Mouse (Mus musculus): ENCODE measurements around the gene Hspb6.
A peak's percentile ranks its signal among the peaks of the same experiment; 100 is the strongest.

Hspb6 gene

DNA sequence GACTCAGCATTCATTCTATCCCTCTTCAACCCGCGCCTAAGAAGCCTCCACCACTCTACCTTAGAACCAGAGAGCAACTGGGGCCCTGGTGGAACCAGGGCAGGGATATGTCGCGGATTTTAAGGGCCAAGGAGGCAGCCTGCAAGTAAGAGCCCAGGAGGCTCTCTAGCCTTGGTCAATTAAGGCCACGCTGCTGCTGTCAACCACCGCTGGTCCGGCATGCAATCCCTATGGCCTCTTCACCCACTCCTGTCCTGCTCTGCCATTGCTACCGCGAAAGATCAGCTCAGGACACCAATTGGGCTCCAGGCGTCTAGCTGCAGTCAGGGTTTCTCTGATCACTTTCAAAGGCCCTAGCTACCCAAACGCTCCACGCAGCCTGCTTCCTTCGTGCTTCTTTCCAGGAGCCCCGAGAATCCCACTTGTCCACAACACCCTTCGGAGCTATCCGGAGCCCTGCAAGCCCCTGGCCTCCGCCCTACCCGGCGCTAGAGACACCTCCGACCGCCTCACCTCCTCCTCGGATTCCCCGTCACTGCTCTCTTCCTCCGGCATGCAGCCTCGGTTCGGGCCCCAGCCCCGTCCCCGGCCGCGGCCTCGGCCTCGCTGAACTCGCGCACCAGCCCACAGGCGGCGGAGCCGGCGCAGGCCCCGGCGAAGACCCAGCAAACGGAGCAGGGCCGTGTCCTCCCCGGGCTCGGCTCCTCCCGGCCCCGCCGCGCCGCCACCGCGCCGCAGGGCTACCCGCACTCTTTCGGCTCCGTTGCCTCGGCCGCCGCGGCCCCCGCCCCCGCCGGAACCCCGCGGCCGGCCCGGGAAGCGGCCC, 36.1 kb downstream of the Hspb6 start:
- DNase-seq (ENCODE audit: low read depth), result peak; percentile 61

DNA sequence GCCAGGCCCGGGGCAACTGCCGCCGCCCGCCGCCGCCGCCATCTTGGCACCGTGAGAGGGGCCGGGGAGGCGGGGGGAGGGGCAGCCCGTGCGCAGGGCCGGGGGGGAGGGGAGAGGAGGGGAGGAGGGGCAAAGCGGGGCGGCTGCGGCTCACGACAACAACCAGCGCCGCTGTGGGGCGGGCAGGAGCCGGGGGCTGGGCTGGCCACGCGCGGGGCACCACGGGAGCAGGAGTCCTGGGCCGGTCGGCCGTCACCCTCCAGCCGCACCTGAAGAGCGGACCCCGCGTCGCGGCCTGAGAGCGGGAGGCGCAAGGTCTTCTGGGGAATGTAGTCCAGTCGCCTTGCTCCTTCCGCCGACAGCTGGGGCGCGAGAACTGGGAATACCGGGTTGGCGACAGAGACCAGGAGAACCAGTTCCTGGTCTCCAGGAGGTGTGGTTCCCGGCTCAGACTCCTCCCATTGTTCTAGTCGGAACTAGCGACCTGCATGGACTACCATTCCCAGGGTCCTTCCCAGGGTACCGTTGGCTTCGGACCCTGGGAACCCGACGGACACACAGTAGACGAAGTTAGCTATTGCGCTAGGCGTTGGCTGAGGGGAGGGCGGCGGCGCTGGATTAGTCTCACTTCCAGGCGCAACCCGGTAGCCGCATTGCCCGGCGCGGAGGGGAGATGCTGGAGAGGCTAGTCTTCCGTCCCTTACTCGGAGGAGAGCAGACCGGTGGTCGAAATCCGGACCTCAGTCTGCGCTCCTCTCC, 36.9 kb downstream of the Hspb6 start, which contains the start of gene Kmt2b:
TSS of gene Kmt2b (minus strand) at position 51 of the 759 bp plus-strand sequence.
- peak; percentile 94 for DNase-seq (ENCODE audit: low read depth)

DNA sequence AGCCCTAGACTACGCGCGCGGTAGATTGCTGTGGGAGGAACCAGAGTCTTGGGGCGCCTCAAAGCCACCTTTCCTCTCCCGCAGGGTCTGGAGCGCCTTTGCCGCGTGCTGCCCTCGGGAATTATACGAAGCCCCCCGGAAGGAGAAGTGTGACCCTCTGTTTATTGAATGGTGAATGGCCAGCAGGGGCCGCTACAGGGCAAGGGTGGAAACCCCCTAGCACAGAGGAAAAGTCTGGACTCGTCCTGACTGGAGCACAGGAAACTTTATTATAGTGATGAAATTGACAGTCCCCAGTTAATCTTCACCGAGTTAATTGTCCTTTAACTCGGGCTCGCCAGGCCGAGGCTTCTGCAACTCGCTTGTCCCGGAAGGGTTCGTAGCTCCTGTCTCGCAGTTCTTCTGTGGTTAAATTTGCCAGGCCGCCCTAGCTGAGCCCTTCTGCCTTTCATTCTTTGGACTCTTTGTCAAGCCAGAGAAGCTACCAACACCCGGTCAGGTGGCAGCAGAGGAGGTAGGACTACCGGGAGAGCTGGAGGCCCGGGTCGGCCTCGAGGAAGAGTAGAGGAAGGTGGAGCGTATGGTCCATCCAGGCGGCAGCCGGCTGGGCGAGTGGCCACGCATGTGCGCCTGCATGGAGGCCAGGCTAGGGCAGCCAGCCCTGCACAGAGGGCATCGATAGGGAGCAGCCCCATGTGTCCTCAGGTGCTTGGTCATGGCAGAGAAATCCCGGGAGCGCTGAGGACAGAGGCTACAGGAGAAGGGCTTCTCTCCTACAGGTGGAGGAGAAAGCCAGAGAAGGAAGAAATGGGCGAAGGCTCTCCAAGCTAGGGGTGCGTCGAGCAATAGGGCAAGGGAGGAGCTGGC, 37.7 kb downstream of the Hspb6 start:
- DNase-seq (ENCODE audit: low read depth), result peak; percentile 88

DNA sequence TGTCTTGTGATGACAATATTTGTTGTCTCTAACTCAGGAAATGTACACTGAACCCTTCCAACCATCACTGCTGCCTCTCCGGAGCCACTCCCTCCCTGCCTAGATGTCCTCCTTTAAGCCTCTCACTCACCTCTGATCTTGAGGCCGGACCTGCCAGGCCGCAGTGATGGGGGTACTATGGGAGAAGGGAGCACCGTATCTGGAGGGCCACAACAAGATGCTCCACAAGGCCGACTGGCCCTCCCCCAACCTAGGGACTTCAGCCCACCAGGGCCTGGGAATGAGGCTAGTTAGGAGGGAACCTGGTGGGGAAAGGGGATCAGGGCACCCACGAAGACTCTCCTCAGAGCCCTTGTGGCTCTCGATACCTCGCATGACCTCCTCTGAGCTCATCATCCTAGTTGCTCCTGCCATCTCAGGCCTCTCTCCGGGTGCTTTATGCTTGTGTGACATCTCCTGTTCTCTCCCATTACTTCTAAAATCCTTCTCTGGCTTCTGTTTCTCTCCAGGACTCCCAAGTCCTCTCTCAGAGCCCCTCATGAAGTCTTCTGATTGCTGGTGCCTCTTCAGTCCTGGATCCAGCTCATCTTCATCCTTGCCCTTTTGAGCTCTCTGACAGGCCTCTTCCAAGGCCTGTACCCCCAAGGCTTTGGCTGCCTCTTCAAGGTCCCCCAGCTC, 39.1 kb downstream of the Hspb6 start:
- DNase-seq (ENCODE audit: low read depth), result no peak

DNA sequence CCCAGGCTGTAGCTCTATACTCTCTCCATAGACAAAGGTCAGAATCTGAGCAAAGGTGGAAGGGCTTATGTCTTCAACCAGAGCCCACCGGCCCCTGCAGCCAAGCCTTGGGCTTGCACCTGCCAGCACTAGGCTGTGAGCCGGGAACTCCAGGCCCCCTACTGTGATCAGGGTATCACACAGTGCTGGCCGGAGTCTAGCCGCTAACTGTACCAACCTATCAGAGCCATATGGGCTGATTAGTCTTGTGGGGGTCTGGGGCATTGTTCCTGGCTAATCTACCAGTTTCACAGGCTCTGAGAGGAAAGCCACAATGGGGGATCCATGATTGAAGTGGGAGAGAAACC, 39.6 kb downstream of the Hspb6 start:
- no peak for DNase-seq (ENCODE audit: low read depth)

DNA sequence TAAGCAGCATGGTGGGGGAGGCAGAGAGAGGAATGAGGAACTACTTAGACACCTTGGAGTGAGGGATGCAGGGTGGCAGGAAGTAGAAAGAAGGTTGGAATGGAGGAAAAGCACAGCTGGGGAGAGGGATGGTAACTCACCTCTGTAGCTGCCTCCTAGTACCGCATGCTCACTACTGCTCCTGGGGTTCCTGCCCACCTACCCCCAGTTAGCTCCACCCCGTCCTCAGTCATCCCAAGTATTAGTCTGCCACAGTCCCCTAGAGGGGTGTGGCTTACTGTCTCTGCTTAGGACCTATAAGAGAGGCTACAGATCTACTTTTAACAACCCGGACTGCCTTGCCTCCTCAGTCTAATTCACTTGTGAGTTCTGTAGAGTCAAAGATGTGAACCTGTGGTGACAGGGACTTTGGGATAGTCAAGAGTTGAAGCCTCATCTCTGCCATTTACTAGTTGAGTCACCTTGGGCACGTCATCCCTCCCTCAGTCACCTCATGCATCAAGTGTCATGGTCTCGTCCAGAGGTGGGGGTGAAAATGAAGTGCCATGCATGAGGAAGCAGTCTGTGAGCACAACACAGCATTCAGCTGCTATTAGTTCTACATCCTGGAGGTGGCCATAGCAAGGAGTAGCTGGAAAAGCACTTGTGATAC, 40.9 kb downstream of the Hspb6 start:
- DNase-seq (ENCODE audit: low read depth), result peak; percentile 76

DNA sequence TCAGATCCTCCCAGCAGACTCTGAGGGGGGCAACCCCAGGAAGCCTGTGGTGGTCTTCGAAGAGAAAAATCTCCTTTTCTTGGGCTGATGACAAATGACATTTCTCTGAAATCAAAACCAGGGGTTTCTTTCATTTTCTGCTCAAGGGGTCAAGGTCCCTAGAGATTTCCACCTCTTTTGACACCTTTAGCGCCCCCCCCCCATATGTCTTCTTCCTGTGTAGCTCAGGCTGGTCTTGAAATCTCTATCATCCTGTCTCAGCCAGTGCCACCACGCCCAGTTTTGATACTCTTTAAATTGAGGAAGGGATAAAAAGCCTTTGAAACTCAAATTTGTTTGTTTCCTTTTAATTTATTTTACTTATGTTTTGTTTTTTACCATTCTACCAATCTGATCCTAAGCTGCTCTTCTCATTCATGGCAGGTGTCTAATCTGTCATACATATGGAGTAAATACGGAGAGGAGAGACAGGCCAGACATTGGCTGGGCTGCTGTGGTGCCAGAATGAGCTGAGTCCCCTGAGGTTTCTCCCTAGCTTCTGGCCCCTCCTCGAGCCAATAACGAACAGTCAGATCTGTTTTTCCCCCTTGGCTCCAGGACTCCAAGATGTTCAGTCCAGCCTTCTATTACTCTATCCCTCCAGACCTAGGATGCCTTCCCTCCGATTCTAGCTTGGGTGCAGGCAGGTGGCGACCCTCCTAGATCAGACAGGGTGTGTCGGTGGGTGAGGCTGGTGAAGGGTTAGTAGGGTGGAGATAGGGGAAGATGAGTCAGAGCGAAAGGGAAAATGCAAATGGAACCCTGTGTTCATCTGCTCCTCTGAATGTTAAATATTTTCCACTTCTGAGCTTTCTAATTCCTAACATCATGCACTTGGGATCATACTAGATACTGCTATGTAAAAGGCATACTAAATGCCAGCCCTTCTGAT, 41.9 kb downstream of the Hspb6 start:
- peak; percentile 81 for DNase-seq (ENCODE audit: low read depth)

DNA sequence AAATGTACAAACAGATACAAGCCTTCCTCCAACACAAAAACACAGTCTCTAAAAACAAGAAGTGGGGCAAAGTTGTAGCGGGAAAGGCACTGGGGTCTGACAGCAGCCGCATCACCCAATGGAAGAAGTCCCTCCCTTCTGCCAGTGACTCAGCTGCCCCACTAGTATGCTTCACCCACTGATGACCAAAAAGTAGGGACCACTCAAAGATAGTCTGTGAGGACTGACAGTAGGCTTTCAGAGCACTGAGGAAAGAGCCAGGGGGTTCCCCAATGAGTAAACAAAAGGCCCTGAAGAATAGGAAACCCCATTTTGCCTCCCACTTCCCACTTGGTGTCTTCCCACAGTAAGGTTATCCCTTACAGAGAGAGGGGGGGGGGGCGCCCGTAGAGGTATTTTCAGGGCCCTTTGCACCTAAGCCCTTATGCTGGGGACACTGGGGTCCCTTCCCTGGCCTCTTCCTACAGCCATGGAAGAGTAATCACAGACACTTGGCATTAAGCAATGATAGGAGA, 42.6 kb downstream of the Hspb6 start:
- peak; percentile 69 for DNase-seq (ENCODE audit: low read depth)

DNA sequence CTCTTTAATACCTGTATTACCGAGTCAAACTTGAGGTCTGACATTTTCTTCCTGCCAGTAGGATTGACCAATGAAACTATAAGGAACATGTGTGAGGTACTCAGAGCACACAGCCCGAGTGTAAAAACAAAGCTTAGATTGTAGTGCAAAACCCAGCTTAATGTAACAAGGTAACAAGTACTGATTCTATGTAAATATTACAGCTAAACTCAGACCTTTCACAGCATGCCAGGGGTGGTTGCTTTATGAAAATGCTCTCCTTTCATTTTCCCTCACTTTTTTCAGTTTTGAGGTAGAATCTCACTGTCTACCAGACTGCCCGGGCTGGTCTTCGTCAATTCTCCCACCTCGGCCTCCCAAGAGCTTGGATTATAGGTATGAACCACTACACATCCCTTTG, 44.1 kb downstream of the Hspb6 start:
- no peak for DNase-seq (ENCODE audit: low read depth)

DNA sequence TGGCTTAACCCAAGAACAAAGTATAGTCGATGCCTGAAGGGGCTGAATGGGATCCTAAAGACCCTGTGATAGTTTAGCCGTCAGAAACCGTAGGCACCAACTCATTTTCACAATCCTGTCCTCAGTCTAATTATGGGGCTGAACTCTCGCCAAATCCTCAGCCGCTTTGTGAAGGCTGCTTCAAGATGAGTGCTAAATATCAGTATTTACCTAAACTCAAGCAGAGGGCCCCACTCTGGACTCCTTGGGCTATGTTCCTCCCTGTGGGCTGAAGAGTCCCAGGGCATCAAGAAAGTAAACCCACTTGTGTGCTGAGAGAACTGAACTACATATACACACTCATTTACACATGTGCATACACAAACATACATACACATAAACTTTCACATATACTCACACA, 44.8 kb downstream of the Hspb6 start:
- DNase-seq (ENCODE audit: low read depth), result no peak

DNA sequence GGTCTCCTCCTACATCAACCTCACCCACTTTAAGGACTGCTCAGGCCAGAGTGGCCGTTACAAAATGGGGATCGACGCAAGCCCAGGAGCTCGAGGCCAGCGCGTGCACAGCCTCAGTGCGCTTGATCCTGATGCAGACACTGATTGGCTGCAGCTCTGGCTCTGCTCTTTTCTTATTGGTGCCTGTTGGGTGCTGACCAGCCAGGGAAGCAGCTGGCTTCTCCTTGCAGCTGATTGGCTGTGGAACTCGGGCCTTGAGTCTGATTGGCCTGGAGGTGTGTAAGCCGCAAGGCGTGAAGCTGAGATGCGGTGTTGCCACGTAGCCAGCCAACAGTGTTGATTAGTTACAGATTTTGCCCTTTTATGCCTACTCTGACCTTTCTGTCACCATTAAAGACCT, 46.8 kb downstream of the Hspb6 start, which contains the start of gene Zbtb32:
TSS of gene Zbtb32 (minus strand) at position 124 of the 400 bp plus-strand sequence.
- DNase-seq (ENCODE audit: low read depth), result no peak

DNA sequence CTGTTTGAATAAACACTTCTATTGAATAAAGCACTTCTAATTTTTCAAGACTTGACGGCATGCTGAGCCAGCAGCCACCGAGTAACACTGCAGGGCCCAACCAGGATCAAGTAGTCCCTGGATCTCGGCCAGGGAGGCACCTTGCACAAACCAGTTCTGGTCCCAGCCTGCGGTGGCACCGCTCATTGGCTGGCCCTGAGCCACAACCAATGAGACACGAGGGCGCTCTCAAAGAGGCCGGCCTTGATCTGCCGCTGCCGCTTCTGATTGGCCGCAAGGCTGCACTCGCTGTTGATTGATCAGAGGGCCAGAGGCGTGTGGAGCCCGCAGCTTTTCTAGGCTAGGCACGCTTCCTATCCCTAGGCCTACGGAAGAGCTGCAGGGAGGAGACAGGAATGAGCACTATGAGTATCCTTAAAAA, 48.0 kb downstream of the Hspb6 start:
- peak; percentile 85 for DNase-seq (ENCODE audit: low read depth)

DNA sequence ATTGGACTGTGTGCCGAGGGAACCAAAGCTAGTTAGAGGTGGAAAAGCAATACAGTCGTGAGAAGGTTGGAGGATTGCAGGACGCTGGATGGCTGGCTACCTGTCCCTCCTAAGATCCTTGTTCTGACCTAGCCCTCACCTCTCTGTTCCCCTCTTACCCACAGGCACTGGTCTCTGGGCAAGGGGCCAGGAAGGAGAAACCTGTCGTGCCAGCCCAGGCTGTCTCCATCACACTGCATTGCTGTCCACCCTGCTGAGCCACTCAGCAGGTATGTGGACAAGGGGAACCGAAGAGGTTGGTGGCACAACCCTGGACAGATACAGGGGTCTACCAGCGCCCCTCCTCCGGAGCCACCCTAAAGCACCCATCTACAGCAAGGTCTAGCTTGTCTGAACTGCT, 48.7 kb downstream of the Hspb6 start:
- no peak for DNase-seq (ENCODE audit: low read depth)

DNA sequence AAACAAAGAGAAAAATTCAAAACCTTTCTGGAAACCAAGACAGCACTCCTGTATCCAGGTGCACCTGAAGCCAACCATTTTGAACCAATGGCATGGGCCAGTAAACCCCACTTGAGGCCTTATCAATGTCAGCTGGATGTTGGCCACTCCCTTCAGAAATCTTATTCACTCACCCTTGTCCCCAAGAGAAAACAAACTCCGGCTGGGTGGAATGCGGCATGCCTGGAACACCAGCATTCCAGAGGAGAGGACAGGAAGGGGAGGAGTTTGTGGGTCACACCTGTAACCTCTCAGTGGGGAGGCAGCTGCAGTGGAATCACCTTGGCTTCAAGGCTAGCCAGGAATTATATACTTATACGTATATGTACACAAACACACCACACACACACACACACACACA, 50.6 kb downstream of the Hspb6 start:
- no peak for DNase-seq (ENCODE audit: low read depth)

DNA sequence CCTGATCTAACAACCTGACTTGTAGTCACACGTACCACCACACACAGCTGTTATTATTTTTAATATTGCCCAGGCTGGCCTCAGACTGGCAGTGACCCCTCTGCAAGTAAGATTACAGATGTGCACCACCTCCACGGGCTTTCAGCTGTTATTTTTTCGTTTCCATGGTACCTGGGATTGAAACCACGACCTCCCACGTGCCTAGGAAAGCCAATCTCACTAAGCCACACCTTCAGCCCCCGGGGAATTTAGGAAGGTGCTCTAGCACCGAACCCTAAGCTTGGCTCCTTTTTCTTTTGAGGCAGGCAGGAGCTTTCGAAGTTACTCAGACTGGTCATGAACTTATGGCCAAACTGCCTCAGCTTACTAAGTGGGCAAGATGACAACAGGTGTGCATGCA, 52.4 kb downstream of the Hspb6 start:
- no peak for DNase-seq (ENCODE audit: low read depth)

DNA sequence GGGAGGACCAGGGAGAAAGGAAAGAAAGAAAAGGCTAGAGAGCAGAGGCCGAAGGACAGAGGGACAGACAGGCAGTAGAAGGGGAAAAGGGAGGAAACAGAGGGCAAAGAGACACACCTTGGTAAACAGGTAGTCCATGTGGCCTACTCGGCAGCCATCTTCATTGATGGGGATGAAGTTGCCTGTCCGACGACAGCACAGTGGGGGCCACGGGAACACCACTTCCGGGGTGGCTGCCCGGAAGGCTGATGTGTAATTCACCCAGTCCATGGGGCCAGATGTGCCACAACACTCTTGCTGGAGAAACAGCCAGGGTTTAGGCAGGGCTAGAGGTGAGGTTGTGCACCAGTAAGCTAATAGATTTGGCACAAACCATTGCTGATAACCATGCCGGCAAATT, 53.0 kb downstream of the Hspb6 start:
- DNase-seq (ENCODE audit: low read depth), result no peak

Measured in induced T-regulatory cell, adult 2 months (primary cell).